Mouse (Mus musculus) spleen, embryonic (tissue): ENCODE measurements around the gene Zc3h18.

ENCODE experiments used
- CTCF ChIA-PET: fragments of 350-600 bp; sonication (Branson Sonifier 250); formaldehyde crosslinking; loops from one replicate; lab custom pipeline; 2022; lab: Charles Lee

The Zc3h18 gene

GRCm38 (mm10) chr8:122461473-122462148 is 85.2 kb downstream of the Zc3h18 start:
- CTCF ChIA-PET: no interaction called here

GRCm38 (mm10) chr8:122462510-122462909 is 86.1 kb downstream of the Zc3h18 start:
- CTCF ChIA-PET: no interaction called here

- CTCF ChIA-PET: interaction anchor here (0.6 to 0.7 kb wide), 2 partner anchors 302 to 826 kb away, joined by 3 to 4 read pairs; no protein-coding TSS in a partner anchor
These were observed 87.5 kb downstream of the Zc3h18 start for GRCm38 (mm10) chr8:122463651-122464640.

- CTCF ChIA-PET: interaction anchor here (0.7 kb wide), 1 partner anchor 301 kb away, joined by 4 read pairs; no protein-coding TSS in a partner anchor
These were observed 88.6 kb downstream of the Zc3h18 start for GRCm38 (mm10) chr8:122464985-122465384.
